Mouse (Mus musculus) stomach, postnatal 0 days (tissue): Measurements from ENCODE around the gene Apoo. TPM values are rescaled to one million over a fixed set of nuclear protein-coding genes. Genes with fewer than 3 reads are reported as not detected.
A peak's percentile ranks its signal among the peaks of the same experiment; 100 is the strongest.
"Not testable (repeated sequence)": the region's sequence is repeated elsewhere in the genome, so short reads cannot be mapped to it uniquely, and the experiment has no call there.

Experiments
- ATAC-seq: fragments of 200-750 bp; cut with Nextera tagmentation; 2 replicates; pipeline ENCODE4 v1.8.0; 2017; ENCODE audit not compliant: low FRiP score, low TSS enrichment
- DNase-seq: peaks from one replicate; pipeline ENCODE4 v3.0.0-alpha.2; 2016; ENCODE audit warnings: low spot score
- H3K27ac ChIP-seq: fragments of 300-500 bp; sonication (generic); replicated peaks from 2 replicates; pipeline ENCODE4 v1.5.1; 2014; ENCODE audit warnings: mild to moderate bottlenecking, control low read depth
- H3K27me3 ChIP-seq: fragments of 300-500 bp; sonication (generic); 2 replicates; pipeline ENCODE4 v1.6.1; 2014; ENCODE audit warnings: low read length; ENCODE audit not compliant: control insufficient read depth, insufficient read depth
- H3K36me3 ChIP-seq: fragments of 300-500 bp; sonication (generic); 2 replicates; pipeline ENCODE4 v1.6.1; 2014; ENCODE audit warnings: low read length, mixed read lengths; ENCODE audit not compliant: control insufficient read depth, insufficient read depth
- H3K4me1 ChIP-seq: fragments of 300-500 bp; sonication (generic); replicated peaks from 2 replicates; pipeline ENCODE4 v1.6.1; 2014; ENCODE audit warnings: antibody characterized with exemption; ENCODE audit not compliant: control insufficient read depth, insufficient read depth
- H3K4me2 ChIP-seq: fragments of 300-500 bp; sonication (generic); replicated peaks from 2 replicates; pipeline ENCODE4 v1.6.1; 2014; ENCODE audit warnings: low read depth, mild to moderate bottlenecking, control low read depth, moderate library complexity
- H3K4me3 ChIP-seq: fragments of 300-500 bp; sonication (generic); 2 replicates; pipeline ENCODE4 v1.5.1; 2014; ENCODE audit warnings: low read depth, low read length, control low read depth
- H3K9ac ChIP-seq: fragments of 300-500 bp; sonication (generic); 2 replicates; pipeline ENCODE4 v1.6.1; 2014; ENCODE audit warnings: mild to moderate bottlenecking, low read length, control low read depth, mixed read lengths
- H3K9me3 ChIP-seq: fragments of 300-500 bp; sonication (generic); 2 replicates; pipeline ENCODE4 v1.6.1; 2016; ENCODE audit warnings: low read length; ENCODE audit not compliant: control insufficient read depth
- CTCF ChIP-seq: IDR thresholded peaks from 2 replicates; pipeline ENCODE4 v1.5.1; 2016; ENCODE audit warnings: antibody characterized with exemption, low read depth, mild to moderate bottlenecking, moderate library complexity
- EP300 ChIP-seq: optimal IDR thresholded peaks from 2 replicates; pipeline ENCODE3; 2016; ENCODE audit warnings: antibody characterized with exemption
- WGBS: fragments of 180-500 bp; shearing (Covaris S2); extraction: QIAGEN DNeasy Blood & Tissue Kit; methylation state at CpG from one replicate; pipeline ENCODE4 v1.1.7; 2014; 5-methylcytosine and 5-hydroxymethylcytosine counted together
- polyA plus RNA-seq: library from polyadenylated mRNA; unstranded; fragments of >200 nt; fragmentation: Nextera tagmentation; extraction: Ambion mirVana; gene quantifications from 2 replicates; pipeline ENCODE4 v1.2.1, GENCODE M21; 2015

Apoo gene
- polyA plus RNA-seq, result 69.7 and 76.3 TPM in 2 replicates

- Histone ChIP-seq H3K9ac (peak within 1 kb of the TSS; percentile 52; the same call in 1 of the 2 replicates), H3K4me1 (no peaks in the 10 kb centered on the region), H3K4me2 (peak within 1 kb of the TSS; percentile 55), H3K27ac (0 out of 2 replicates have a peak within 1 kb of the TSS, but pooled peaks have one; percentile 18), H3K4me3 (peak within 1 kb of the TSS; percentile 56), H3K9me3 (no peaks in the 10 kb centered on the region), H3K36me3 (no peaks in the 10 kb centered on the region), H3K27me3 (no peaks in the 10 kb centered on the region)
- peak; percentile 100 for ATAC-seq
- peak; percentile 96 for DNase-seq
- WGBS, result 9% methylated on average over 42 of the region's 46 CpGs
- TF ChIP-seq CTCF, result peak; percentile 79
- no peak for TF ChIP-seq EP300
Measured at GRCm38 (mm10) chrX:94366670-94367241, at the start of gene Apoo, which contains the start of gene Fam90a1b. Gene Apoo, plus strand, starts transcription at chrX:94367117. Gene Fam90a1b, minus strand, starts transcription at chrX:94366777.

- no peak overlapping the region for H3K4me3 ChIP-seq
- no peaks in the 10 kb centered on the region for H3K9me3 ChIP-seq
- ATAC-seq (no peak), DNase-seq (no peak)
- no peaks in the 10 kb centered on the region for H3K4me1 ChIP-seq
- H3K27ac ChIP-seq, result no peak overlapping the region
- 78% methylated on average over 11 of the region's 11 CpGs for WGBS
- H3K4me2 ChIP-seq, result no peak overlapping the region
- H3K27me3 ChIP-seq, result no peaks in the 10 kb centered on the region
- no peaks in the 10 kb centered on the region for H3K36me3 ChIP-seq
- no peak overlapping the region for H3K9ac ChIP-seq
- no peak for TF ChIP-seq CTCF
- no peak for TF ChIP-seq EP300
Measured at GRCm38 (mm10) chrX:94321036-94321902, 45.6 kb upstream of the Apoo start.

- not testable (repeated sequence) for H3K4me2 ChIP-seq, DNase-seq, H3K4me3 ChIP-seq, H3K9me3 ChIP-seq, H3K27ac ChIP-seq, H3K9ac ChIP-seq, ATAC-seq, H3K4me1 ChIP-seq, H3K36me3 ChIP-seq, H3K27me3 ChIP-seq
- WGBS, result 83% methylated on average over 3 of the region's 4 CpGs
Measured at GRCm38 (mm10) chrX:94343638-94344037, 23.3 kb upstream of the Apoo start.

GRCm38 (mm10) chrX:94365381-94365925, 1.5 kb upstream of the Apoo start:
- Histone ChIP-seq H3K4me3 (no peak overlapping the region), H3K36me3 (no peaks in the 10 kb centered on the region), H3K4me1 (no peaks in the 10 kb centered on the region), H3K9me3 (no peaks in the 10 kb centered on the region), H3K9ac (no peak overlapping the region), H3K27ac (no peak overlapping the region), H3K4me2 (no peak overlapping the region), H3K27me3 (no peaks in the 10 kb centered on the region)
- ATAC-seq (no peak), DNase-seq (no peak)
- 26% methylated on average over 14 of the region's 14 CpGs for WGBS
- TF ChIP-seq CTCF (no peak), EP300 (no peak)

GRCm38 (mm10) chrX:94366029-94366428, 888 bp upstream of the Apoo start:
- Histone ChIP-seq H3K36me3 (no peaks in the 10 kb centered on the region), H3K4me3 (peak overlapping the region; percentile 23), H3K9me3 (no peaks in the 10 kb centered on the region), H3K4me1 (no peaks in the 10 kb centered on the region), H3K4me2 (peak overlapping the region; percentile 42), H3K27me3 (no peaks in the 10 kb centered on the region), H3K27ac (no peak overlapping the region), H3K9ac (no peak overlapping the region)
- ATAC-seq (no peak), DNase-seq (peak; percentile 12)
- 19% methylated on average over 16 of the region's 16 CpGs for WGBS
- TF ChIP-seq CTCF (no peak), EP300 (no peak)

- Histone ChIP-seq H3K4me1 (no peaks in the 10 kb centered on the region), H3K4me2 (peak overlapping the region; percentile 55), H3K27me3 (no peaks in the 10 kb centered on the region), H3K9ac (peak overlapping the region; percentile 52; the same call in 1 of the 2 replicates), H3K27ac (0 out of 2 replicates have a peak overlapping the region, but pooled peaks have one; percentile 18), H3K36me3 (no peaks in the 10 kb centered on the region), H3K4me3 (peak overlapping the region; percentile 56), H3K9me3 (no peaks in the 10 kb centered on the region)
- no peak for TF ChIP-seq CTCF
- no peak for TF ChIP-seq EP300
- 16% methylated on average over 14 of the region's 17 CpGs for WGBS
- DNase-seq, result no peak
- 0 out of 2 replicates have a peak, but pooled peaks have one; percentile 20 for ATAC-seq
Measured at GRCm38 (mm10) chrX:94367248-94367647, 331 bp downstream of the Apoo start.
